Mouse (Mus musculus): ENCODE measurements around the gene Unk. TPM values are rescaled to one million over a fixed set of nuclear protein-coding genes. Genes with fewer than 3 reads are reported as not detected.

The Unk gene
- total and polyA plus RNA-seq, 3 experiments: 21.7 to 42.3 TPM; not detected in 1

DNA sequence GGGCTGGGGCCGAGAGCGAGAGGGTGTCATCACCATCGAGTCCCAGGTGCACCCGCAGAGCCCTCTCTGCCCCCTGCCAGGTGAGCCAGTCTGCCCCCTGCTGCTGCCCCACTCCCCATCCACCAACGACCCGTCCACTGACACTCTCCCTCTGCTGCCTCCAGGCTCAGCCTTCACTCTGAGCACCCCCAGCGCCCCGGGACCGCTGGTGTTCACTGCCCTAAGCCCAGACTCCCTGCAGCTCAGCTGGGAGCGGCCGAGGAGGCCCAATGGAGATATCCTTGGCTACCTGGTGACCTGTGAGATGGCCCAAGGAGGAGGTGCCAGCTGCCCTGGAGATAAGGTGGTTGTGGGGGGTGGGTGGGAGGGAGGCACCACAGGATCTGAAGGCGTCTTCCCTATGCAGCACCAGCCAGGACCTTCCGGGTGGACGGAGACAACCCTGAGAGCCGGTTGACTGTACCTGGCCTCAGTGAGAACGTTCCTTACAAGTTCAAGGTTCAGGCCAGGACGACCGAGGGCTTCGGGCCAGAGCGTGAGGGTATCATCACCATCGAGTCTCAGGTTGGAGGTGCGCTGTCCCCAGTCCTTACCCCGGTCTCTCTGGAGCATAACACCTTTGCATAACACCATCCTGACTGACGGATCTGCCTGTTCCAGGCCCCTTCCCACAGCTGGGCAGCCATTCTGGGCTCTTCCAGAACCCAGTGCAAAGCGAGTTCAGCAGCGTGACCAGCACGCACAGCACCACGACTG is 22.8 kb upstream of the Unk start:
- no peak overlapping the region for H3K4me3 ChIP-seq (ENCODE audit: control insufficient read depth in 1 of 2, insufficient read depth in 1 of 2, low read depth in 2 of 2, low read length in 2 of 2)
- H3K27ac ChIP-seq (ENCODE audit: control insufficient read depth, low read depth, low read length): no peak overlapping the region
- no peaks in the 10 kb centered on the region for H3K9me3 ChIP-seq (replicated peaks; ENCODE audit: insufficient read depth, low read length)
- no peak overlapping the region for H3K9ac ChIP-seq (ENCODE audit: control insufficient read depth, low read depth, low read length, poor library complexity, severe bottlenecking)
- H3K27me3 ChIP-seq (ENCODE audit: control insufficient read depth in 1 of 2, insufficient read depth in 2 of 2, low read length in 2 of 2): no peaks in the 10 kb centered on the region
- no peak for DNase-seq (ENCODE audit: low read depth, low spot score)
- H3K4me1 ChIP-seq (ENCODE audit: control insufficient read depth in 1 of 2, insufficient read depth in 2 of 2, low read length in 2 of 2): peaks cover 8 to 20% of the 10 kb centered on the region in 2 experiments
- peaks cover 12% of the 10 kb centered on the region for H3K79me2 ChIP-seq (ENCODE audit: control insufficient read depth, insufficient read depth, low read length, poor library complexity)
- TF ChIP-seq ELF1 (IDR thresholded peaks at IDR 0.05; ENCODE audit: low read depth, low read length): no peak
- TF ChIP-seq JUND (IDR thresholded peaks at IDR 0.05; ENCODE audit: low read depth, low read length): no peak
- no peak for TF ChIP-seq MAZ (IDR thresholded peaks at IDR 0.05; ENCODE audit: low read depth, low read length)
- TF ChIP-seq RCOR1 (IDR thresholded peaks at IDR 0.05; ENCODE audit: low read depth, low read length): no peak
- no peak for TF ChIP-seq KAT2A (conservative IDR thresholded peaks at IDR 0.05; ENCODE audit: low read depth, low read length)
- TF ChIP-seq MXI1 (IDR thresholded peaks at IDR 0.05; ENCODE audit: low read depth, low read length): no peak
- no peak for TF ChIP-seq TBP (IDR thresholded peaks at IDR 0.05; ENCODE audit: low read depth, low read length)
- no peak for TF ChIP-seq TCF12 (IDR thresholded peaks at IDR 0.05; ENCODE audit: low read depth, low read length)
- no peak for TF ChIP-seq POLR2A (IDR thresholded peaks at IDR 0.05; ENCODE audit: control insufficient read depth in 1 of 2, insufficient read depth in 1 of 2, low read depth in 1 of 2, low read length in 2 of 2, poor library complexity in 1 of 2)
- no peak for TF ChIP-seq E2F4 (IDR thresholded peaks at IDR 0.05; ENCODE audit: borderline replicate concordance, low read depth, low read length)
- no peak for TF ChIP-seq MAFK (IDR thresholded peaks at IDR 0.05; ENCODE audit: borderline replicate concordance, low read depth, low read length)
- no peak for TF ChIP-seq ZMIZ1 (IDR thresholded peaks at IDR 0.05; ENCODE audit: low read depth, low read length)
- H3K36me3 ChIP-seq (ENCODE audit: control insufficient read depth in 1 of 2, insufficient read depth in 2 of 2, low read length in 2 of 2): peaks cover 0 to 14% of the 10 kb centered on the region in 2 experiments; a peak in 2 of 4 replicates

DNA sequence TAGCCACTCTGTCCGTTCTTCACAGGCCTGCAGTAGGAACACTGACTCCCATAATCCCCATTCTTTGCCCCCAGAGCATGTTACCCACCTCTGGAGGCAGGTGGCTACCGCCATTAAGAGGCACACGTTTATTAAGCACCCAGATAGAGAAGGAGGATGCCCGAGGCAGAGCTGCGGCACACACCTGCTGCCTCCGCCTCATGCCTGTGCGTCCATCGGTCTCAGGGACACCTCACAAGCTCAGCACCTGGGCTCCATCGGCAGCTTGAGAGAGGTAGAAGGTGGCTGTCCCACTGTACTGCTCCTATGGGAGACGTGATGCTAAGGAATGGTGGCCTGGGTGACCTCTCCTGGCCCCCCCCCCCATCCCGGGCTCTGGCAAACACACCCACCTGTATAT is 21.7 kb upstream of the Unk start:
- DNase-seq (ENCODE audit: low read depth, low spot score): no peak
- Histone ChIP-seq H3K9ac (ENCODE audit: control insufficient read depth, low read depth, low read length, poor library complexity, severe bottlenecking) (no peak overlapping the region), H3K4me1 (ENCODE audit: control insufficient read depth in 1 of 2, insufficient read depth in 2 of 2, low read length in 2 of 2) (peaks cover 8 to 26% of the 10 kb centered on the region in 2 experiments), H3K9me3 (replicated peaks; ENCODE audit: insufficient read depth, low read length) (no peaks in the 10 kb centered on the region), H3K36me3 (ENCODE audit: control insufficient read depth in 1 of 2, insufficient read depth in 2 of 2, low read length in 2 of 2) (peaks cover 0 to 18% of the 10 kb centered on the region in 2 experiments; a peak in 2 of 4 replicates), H3K27ac (ENCODE audit: control insufficient read depth, low read depth, low read length) (no peak overlapping the region), H3K79me2 (ENCODE audit: control insufficient read depth, insufficient read depth, low read length, poor library complexity) (peaks cover 13% of the 10 kb centered on the region), H3K4me3 (ENCODE audit: control insufficient read depth in 1 of 2, insufficient read depth in 1 of 2, low read depth in 2 of 2, low read length in 2 of 2) (no peak overlapping the region), H3K27me3 (ENCODE audit: control insufficient read depth in 1 of 2, insufficient read depth in 2 of 2, low read length in 2 of 2) (no peaks in the 10 kb centered on the region)
- TF ChIP-seq MYC (IDR thresholded peaks at IDR 0.05; ENCODE audit: low read depth, low read length): no peak
- TF ChIP-seq RAD21 (IDR thresholded peaks at IDR 0.05; ENCODE audit: low read depth, low read length): no peak
- no peak for TF ChIP-seq GABPA (IDR thresholded peaks at IDR 0.05; ENCODE audit: low read depth, low read length)
- no peak for TF ChIP-seq POLR2AphosphoS5 (IDR thresholded peaks at IDR 0.05; ENCODE audit: borderline replicate concordance, low read depth, low read length)
- no peak for TF ChIP-seq NRF1 (IDR thresholded peaks at IDR 0.05; ENCODE audit: insufficient read depth, low read depth, low read length, poor library complexity, severe bottlenecking)
- TF ChIP-seq HCFC1 (IDR thresholded peaks at IDR 0.05; ENCODE audit: low read depth, low read length): no peak
- no peak for TF ChIP-seq MAZ (IDR thresholded peaks at IDR 0.05; ENCODE audit: low read depth, low read length)
- no peak for TF ChIP-seq ETS1 (IDR thresholded peaks at IDR 0.05; ENCODE audit: low read depth, low read length)
- no peak for TF ChIP-seq MXI1 (IDR thresholded peaks at IDR 0.05; ENCODE audit: low read depth, low read length)
- TF ChIP-seq SMC3 (IDR thresholded peaks at IDR 0.05; ENCODE audit: low read depth, low read length): no peak
- no peak for TF ChIP-seq EP300 (IDR thresholded peaks at IDR 0.05; ENCODE audit: low read depth in 1 of 2, low read length in 2 of 2)
- no peak for TF ChIP-seq E2F4 (IDR thresholded peaks at IDR 0.05; ENCODE audit: borderline replicate concordance, low read depth, low read length)
- TF ChIP-seq BHLHE40 (IDR thresholded peaks at IDR 0.05; ENCODE audit: borderline replicate concordance, low read depth, low read length): no peak
- TF ChIP-seq USF2 (IDR thresholded peaks at IDR 0.05; ENCODE audit: borderline replicate concordance in 1 of 2, insufficient read depth in 1 of 2, low read depth in 1 of 2, low read length in 2 of 2): no peak
- no peak for TF ChIP-seq CHD2 (IDR thresholded peaks at IDR 0.05; ENCODE audit: low read length)
- TF ChIP-seq ZMIZ1 (IDR thresholded peaks at IDR 0.05; ENCODE audit: low read depth, low read length): no peak

All from MEL (cell line).